Mouse (Mus musculus) kidney, postnatal 36 days (tissue): ENCODE data around the gene Whrn.

Source experiments
- DNase-seq, 2 experiments: peaks; one replicate each; pipeline ENCODE4 v3.0.0; 2021 to 2022; ENCODE audit warnings: mixed read lengths in 2 of 2

Whrn gene

DNA sequence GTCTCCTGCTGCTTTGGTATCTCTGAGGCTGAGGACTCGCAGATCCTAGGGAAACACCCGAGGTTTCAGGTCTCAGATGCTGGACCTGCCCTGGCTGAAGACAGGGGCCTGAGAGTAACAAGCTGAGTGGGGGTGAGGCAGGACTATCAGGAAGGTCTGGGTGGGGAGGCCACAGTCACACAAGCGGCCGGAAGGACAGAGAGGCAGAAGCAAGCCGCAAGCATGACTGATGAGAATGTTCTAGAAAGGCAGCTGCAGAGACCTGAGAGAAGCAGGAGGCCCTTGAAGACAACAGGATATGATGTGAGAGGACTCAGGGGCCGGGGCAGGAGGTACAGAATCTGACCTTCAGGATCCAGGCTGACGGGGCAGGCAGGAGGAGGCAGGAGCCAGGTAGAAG lies 91.6 kb downstream of the Whrn start:
- no peak for DNase-seq

DNA sequence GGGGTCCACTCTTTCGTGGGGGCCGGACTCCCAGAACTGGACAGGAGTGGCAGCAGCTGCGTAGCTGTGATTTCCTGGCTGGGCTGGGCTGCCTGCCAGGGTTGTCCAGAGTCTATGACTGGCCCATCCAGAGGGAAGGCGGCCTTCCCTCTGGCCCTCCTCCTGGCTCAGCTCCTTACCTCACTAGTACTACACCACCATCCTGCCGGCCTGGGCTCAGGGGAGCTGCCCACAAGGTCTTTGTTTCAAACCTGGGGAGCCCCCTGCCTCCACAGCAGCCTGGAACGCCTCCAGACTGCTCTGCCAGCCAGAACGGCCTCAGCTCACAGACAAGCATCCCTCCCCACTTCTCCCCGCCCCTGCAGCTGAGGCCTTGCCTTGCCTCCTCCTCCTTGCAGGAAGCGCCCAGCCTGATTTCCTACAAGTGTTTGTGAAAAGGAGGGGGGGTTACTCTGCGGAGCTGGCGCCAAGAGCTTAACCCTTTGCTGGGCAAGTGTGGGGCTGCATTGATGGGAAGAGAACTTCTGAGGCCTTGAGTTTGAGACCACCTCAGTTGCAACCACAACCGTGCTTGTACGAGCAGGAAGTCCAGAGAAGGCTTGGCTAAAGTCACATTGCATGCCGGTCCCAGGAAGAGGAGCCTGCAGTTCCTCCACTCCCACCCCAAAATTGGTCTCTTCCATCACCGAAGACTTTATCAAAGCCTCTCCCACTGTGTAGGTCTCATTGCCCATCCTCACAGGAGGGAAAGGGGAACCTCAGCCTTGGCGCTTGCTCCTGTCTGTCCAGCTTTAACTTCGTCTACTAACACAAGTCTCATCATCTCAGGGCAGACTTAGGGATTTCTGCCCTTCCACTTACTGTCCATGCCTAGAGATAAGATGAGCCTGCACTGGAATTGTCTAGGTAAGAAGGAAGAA lies 92.5 kb downstream of the Whrn start, which contains the start of gene Akna:
Gene Akna (minus strand): TSS at position 315 of the 920 bp plus-strand sequence.
- DNase-seq: peak; percentile 92 to 96

DNA sequence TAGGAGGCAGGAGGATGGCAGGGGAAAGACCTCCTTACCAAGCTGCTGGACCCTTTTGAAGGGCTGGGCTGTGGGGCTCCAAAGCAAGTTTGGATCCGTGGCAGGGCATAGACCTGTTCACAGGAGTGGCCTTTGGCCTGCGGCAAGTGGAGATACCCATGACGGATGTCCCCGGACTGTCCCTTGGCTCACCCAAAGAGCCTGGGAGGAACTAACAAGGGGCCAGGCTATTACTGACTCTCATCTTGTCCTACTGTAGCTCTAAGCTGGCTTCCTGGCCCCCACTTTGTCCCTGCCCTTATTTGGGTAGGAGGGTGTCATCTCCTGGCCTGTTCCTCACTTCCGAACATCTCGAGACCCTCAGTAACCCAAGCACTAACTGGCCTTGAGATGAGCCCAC lies 93.2 kb downstream of the Whrn start:
- peak in 1 of 2 experiments; percentile 43 for DNase-seq

DNA sequence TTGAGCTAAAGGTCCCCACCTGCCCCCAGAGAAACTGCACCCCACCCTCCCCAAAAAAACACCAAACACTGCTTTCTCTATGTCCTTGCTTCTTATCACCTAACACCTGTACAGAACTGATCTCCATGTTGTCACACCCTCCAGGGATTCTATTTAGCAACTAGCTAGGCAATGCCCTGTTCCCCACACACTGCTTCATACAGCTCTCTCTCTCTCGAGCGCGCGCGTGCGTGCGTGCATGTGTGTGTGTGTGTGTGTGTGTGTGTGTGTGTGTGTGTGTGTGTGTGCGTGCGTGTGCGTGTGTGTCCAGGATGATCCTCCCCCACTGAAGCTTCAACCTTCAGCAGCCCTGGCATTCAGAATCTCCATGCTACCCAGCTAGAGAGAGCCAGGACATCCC lies 93.7 kb downstream of the Whrn start:
- DNase-seq: no peak

DNA sequence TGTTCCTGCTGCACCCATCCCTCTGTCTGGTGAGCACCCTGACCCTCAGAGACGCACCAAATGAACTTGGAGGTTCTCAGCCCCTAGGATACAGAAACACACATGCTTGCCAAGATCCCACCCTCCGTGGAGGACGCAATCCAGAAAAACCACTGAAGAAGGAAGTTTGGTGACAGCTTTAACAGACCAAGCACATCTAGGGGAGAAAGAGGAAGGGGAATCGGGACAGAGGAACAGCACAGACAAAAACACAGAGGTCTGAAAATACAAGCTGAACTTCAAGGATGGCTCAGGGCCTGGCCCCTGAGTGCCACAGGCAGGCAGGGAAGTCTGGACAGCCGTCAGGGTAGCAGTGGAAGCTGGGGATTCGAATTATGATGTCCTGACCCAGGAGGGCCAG lies 94.2 kb downstream of the Whrn start:
- DNase-seq: no peak

DNA sequence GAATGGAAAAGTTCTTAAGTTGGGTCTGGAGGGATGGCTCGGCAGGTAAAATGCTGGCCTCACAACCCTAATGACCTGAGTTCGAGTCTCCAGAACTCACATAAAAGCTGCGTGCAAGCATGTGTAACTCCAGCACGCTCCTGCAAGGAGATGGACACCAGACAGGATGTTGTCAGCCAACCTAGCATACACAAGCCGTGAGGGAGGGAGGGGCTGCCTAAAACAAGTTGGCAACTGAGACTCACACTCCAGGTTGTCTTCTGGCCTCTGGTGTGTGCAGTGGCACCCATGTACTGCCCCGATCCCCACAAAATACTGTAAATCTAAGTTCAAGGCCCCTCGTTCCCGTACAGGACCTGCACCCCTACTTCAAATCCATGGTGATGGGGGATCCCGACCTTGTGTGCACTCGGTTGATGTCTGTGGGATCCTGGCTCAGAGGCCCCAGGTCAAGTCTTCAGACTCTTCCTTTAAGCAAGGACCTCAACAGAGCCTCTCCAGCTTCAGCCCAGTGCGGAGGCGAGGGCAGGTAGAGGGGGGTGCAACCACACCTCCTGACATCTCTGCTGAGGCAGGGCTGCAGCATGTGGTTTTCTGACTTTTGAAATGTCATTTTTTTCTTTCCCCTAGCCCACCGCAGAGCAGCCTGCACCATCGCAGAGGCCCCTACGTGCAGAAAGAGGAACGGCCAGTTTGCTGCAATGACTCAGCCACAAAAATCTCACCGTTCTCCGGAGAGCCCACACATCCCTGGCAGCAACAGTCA lies 95.1 kb downstream of the Whrn start:
- DNase-seq: no peak

DNA sequence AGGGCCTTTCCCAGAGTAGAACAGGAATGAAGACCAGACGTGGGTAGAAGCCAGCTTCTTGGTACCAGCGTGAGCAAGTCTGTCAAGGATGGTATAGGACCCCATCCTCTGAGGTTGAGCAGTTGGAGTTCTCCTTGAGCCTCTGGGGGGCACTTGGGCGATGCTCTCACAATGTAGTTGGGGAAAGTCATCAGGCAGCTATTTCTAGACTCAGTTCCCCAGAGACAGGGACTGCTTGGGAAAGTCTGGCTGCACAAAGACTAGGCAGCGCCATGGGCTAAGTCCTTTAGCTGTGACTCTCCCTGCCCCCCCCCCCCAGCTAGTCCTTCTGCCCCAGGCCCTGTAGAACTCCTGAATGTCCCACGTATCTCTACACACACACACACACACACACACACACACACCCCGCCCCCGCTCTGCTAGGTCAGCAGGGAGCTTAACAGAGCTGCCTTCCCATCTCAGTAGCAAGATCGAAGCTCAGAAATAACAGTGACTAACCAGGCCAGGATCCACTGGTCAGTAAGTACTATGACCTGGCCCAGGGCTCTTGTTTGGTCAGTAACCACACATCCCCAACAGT lies 96.0 kb downstream of the Whrn start:
- DNase-seq: no peak

DNA sequence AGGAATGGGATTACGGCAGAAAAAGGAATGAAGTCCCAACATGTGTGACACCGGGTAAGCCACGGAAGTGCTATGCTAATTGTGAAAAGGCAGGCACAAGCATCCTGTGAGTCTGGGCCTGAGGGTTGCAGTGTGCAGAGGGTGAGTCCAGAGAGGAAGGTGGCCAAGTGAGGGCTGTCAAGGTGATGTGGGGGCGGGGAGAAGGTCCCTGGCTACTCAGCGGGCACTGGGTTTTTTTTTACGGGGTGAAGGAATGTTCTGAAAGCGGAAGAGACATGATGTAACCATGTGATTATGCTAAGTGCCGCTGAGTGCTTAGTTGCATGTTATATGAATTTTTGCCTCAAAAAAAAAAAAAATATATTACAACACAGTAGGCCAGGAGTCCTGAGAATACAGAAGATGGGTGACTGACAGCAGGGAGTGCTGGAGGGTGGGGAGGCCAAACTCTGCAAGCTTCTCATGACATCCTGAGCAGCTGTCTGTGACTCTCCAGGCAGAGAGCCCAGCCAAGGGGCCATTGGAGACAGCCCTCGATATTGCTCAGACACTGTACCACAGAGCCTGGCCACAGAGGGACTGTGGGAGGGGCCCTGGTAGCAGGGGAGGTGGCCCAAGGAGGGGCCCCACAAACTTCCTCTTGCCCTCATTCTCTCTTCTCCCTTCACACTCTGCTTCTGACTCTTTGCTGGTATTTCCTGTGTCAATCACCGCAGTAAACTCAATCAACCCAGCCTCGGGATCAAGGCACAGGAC lies 96.8 kb downstream of the Whrn start:
- DNase-seq: peak; percentile 32 to 51

DNA sequence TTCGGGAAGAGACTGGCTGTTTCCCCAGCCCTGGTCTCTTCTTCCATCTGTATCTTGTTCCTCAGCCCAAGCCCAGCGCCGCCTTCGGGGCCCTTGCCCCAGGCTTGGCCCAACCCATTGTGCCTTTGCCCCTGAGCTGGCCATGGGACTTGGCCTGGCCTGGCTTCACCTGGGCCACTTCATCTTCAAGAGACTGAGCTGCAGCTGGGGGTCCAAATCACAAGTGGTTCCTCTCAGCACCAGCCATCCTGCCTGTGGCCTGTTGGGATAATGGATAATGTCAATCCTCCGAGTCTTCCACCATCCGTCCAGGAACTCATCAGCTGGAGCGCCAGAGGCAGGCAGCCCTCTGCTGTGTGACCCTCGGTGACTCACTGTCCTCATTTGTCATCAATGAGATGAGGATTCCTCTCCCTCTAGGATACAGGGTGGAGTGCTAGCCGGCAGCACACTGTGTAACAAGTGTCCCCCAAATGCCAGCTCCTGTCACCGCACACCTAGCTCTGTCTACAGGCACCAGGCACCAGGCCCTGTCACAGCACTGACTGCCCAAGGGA lies 97.7 kb downstream of the Whrn start:
- DNase-seq: no peak

DNA sequence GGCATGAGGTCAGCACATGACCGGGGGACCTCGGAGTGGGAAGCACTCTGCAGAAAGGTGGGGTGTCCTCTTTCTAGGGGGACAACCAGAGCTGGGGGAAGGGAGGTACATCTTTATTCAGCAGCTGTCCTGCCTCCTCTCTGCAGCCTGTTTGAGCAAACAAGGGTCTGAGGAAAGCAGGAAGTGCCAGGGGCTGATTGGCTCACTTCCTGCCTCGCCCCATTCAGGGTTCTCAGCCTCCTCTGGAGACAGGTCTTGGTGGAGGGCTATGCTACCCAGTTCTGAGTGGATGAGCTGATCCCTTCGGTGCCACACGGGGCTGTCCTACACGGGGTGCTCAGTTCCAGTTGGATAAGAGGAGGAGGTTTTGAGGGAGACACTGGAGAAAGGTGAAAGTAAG lies 104.5 kb downstream of the Whrn start:
- no peak for DNase-seq

DNA sequence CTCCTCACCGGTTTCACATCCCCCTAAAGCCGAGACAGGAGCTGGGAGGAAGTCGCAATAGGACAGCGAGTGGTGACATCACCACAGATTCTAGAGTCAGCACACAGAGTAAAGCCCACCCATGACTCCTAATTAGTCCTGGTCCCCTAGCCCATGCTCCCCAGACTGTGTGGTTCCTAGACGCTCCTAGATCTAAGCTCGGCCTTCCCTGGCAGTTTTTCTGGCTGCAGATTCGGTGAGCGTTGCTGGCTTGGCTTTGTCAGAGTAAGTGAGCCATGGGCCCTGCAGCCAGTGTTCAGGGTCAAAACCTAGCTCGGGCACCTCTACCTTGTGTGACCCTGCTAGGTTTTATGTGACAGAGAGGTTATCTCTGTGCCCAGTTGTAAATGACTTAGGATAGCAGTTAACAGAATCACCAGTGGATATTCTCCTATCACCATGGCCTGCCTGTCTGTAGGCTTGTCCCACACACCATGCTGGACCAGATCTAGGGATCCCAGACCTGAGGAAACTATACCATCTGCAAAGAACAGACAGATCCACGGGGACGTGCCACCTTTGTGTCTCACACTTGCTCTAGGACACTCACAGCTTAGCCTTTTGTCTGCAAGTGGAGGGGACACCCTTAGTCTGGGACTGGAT lies 105.8 kb downstream of the Whrn start:
- no peak for DNase-seq

DNA sequence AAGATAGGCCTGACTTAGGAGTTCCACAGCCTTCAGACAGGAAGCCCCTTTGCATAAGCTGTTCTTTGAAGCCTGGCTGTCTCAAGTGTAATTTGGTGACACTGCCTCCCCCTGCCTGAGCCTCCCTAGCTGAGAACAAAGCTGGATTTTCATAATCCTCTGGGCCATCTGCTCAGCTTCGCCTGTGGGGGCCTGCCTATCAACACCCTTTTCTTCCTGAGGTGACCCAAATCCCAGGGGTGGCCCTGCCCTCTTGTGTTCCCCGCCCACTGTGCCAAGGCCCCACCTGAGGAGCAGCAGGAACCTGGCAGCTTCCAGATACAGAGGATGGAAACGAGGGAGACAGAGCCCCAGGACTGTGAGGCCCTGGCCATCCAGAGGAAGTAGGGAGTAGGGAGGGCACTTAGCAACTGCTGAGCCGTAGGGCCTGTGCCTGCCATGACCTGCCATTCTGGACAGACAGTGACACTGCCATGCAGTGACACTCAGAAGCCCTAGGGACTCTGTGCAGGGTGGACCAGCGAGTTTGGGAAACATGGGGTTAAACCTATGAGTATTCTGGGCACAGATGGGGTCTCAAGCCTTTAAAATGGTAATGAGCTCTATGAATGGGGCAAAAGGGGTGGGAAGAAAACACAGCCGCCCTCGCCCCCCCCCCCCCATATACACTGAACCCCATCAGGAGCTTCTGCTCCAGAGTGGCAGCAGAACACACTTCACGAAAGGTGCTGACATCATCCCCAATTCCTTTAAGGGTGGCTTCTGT lies 106.5 kb downstream of the Whrn start:
- no peak for DNase-seq

DNA sequence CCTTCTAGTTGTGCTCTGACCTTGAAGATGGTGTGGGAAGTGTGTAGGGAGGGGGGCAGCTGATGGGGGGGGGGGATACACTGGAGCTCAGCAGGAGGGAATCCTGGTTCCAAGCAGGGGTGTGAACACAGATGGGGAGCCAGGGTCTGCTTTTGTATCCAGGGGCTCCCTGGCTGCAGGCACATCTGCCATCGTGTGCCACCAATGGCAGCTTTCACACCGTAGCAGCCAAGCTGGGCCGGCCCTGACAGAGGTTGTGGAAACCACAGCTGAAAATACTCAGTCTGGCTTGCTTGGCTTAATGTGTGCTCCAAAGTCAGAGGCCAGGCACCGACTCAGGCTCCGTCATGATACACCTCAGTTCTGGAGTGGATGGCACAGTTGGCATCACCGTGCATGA lies 107.8 kb downstream of the Whrn start:
- no peak for DNase-seq

DNA sequence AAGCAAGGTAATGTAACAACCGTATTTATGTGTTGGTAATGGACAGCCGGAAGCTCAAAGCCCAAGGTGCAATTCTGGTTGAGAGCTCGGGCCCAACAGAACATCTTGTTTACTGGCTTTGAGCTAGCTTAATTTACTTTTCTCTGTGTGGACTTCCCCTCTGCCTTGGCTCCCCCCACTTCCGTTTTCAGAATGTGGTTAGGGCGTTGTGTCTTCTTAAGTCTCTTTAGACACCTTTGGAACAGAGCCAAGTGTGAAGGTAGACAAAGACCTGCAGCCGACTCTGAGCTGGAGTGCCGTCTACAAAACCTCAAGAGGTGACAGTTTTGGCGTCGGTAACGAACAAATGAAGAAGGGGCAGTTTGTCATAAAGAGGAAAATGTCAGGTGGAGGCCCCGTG lies 110.0 kb downstream of the Whrn start:
- DNase-seq: no peak

DNA sequence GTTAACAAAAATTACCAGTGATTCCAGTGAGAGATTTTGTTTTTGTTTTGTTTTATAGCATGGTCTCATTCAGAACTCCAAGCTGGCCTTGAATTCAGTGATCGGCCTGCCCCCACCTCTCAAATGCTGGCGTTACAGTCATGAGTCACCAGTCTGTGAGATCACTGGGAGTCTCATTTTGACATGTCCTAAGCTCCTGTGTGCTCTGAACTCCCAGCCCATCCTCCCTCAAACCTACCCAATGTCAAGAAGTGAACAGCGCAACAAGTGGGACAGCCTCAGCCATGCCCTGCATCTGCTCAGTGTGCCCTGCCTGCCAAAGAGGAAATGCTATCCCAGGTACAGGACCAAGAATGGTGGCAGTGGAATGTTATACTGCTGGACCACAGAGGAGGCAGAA lies 110.5 kb downstream of the Whrn start:
- no peak for DNase-seq

DNA sequence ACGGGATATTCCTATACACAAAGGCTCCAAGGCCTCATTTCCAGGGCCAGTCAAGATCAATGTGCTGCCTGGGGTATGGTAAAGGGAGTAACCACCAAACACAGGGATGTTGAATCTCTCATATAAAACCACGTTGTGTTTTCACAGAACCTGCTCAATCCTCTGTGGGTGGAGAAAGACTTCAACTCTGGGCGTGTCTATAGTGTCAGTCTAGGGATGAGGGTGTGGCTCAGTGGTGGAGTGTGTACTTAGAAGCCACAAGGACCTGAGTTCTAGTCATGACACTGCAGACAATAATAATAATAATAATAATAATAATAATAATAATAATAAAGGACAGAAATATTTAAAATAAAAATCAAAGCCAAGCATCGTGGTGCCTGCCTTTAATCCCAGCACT lies 111.5 kb downstream of the Whrn start:
- no peak for DNase-seq

DNA sequence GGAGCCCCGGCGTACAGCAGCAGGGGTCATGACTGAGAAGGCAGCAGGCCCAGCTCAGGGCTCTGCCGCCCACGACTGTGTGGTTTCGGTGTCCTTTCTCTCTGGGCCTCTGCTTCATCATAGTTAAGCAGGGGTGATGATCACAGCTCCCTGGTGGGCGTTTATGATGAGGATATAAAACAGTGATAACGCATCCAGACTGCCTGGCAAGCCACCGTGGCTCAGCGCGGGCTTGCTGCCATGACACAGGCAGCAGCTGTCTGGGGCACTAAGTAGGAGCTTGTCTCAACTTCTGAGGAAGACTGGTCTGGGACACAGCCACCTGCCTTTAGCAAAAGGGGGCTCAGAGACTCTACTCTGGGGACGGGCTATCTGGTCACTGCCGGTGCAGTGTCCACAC lies 112.3 kb downstream of the Whrn start:
- no peak for DNase-seq

DNA sequence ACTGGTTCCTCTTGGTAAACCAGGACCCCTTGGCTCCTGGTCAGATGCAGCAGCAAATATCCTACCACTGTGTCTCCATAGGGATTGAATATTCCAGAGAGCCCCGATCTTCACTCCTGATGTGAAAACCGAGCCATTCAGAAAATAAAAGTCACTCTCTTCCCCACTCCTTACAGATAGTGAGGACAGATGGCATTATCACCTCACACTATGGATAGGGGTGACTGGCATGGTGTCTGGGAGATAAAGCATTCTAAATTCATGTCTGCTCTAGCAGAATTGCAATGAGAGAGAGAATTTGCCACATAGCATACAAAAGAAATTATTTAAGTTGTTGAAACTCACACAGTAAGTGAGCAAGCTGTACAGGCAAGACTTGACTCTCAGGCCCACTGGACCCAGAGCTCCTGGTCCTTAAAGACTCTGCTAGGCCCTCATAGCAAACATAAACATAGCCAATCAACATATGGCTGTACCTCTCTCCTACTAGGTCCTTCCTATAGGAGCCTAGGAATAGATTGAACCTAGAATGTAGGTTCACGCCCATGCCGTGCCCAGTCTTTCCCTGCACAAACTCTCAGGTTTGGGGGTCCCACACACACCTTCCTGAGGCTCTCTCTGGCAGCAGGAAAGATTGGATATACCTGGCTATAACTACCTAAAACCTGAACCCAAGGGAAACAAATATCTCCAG lies 113.0 kb downstream of the Whrn start:
- DNase-seq: no peak

DNA sequence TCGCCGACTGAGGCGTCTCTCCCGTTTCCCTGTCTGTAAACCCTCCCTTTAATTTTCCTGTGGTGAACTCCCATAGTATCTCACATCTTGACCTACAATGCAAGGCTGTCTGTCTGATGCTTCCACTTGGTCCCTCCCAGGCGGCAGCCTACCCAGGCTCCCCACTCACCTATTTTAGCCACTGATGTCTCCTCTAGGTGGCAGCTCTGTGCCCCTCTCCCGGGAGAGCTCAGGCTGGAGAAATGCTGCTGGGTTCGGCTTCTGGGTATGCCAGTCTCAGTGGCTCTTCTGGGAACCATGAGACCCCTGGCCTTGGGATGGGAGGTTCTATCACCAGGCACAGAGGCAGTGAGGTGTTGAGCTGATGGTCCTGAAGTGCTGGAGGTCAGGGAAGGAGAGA lies 118.3 kb downstream of the Whrn start:
- DNase-seq: peak in 1 of 2 experiments; percentile 26

DNA sequence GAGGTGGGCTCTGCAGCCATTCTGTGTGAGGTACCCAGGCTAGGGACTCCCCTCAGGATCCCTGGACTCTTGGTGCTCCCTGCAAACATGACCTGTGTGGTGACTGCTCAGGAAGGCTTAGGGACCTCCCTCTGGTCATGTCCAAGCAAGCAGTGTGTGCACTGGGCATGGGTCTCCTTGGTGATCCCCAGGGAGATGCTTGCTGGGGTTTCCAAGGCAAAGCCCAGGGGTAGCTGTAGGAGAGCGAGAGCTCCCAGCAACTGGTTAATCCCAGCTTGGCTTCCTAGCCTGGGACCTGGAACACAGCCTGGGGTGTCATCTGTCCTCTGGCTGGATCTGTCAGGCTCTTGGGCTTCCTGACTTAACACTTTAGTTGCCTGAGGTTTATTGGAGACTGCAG lies 120.4 kb downstream of the Whrn start:
- no peak for DNase-seq

DNA sequence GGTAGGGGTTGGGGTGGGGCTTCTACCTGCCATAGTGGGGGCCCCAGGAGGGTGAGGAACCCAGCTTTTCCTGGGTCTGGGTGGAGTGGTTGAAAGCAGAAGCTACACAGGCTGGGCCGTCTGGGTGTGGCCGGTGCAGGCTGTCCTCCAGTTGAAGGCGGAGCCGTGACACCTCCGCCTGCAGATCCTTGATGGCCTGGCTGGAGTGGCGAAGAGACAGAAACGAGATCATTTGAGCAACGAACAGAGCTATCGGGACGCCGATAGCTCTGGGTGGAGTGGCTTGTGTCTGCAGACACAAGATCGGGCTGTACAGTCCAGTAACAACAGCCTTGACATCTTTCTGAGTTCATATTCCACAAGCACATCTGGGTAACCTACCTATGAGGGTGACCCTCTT lies 121.5 kb downstream of the Whrn start:
- no peak for DNase-seq
